Mouse (Mus musculus): ENCODE measurements around the gene A630076J17Rik.

- TF ChIP-seq CTCF (IDR thresholded peaks at IDR 0.05; ENCODE audit: low read depth) (no peak), EP300 (IDR thresholded peaks at IDR 0.05; ENCODE audit: low read depth) (no peak)
Observed at GRCm38 (mm10) chr3:107231202-107231601, 788 bp downstream of the A630076J17Rik start.

Data from liver, postnatal 0 days (tissue).